Mouse (Mus musculus): ENCODE results near the gene Gnao1. TPM values are rescaled to one million over a fixed set of nuclear protein-coding genes. Genes with fewer than 3 reads are reported as not detected.
A peak's percentile ranks its signal among the peaks of the same experiment; 100 is the strongest.

The Gnao1 gene
- total RNA-seq (2012; rRNA removed) = 1.1 and 1.7 TPM in 2 replicates

GRCm38 (mm10) chr8:93809686-93810027, at the start of gene Gnao1:
Gnao1 (plus strand) TSS chr8:93809966.
- DNase-seq (ENCODE audit: low read depth, low spot score) = no peak
- in situ Hi-C loops (cut with MboI; ENCODE audit: low sequenced_read_pairs in 2 of 2, unreplicated experiment in 2 of 2) = no loop called here
- Histone ChIP-seq H3K36me3 (ENCODE audit: control insufficient read depth, insufficient read depth, low read length, poor library complexity, severe bottlenecking) (no peaks in the 10 kb centered on the region), H3K9ac (ENCODE audit: insufficient read depth, low read depth, low read length, poor library complexity, severe bottlenecking) (peak within 1 kb of the TSS; percentile 84), H3K9me3 (ENCODE audit: control insufficient read depth, insufficient read depth, low read depth, low read length) (no peaks in the 10 kb centered on the region), H3K27ac (ENCODE audit: insufficient read depth, low read depth, low read length, poor library complexity, severe bottlenecking) (no peak within 1 kb of the TSS), H3K4me3 (ENCODE audit: insufficient read depth in 1 of 2, low read depth in 1 of 2, low read length in 2 of 2, poor library complexity in 1 of 2, severe bottlenecking in 1 of 2) (peak within 1 kb of the TSS; percentile 85 to 93), H3K4me1 (ENCODE audit: control insufficient read depth in 2 of 2, insufficient read depth in 2 of 2, low read length in 2 of 2, poor library complexity in 1 of 2) (peaks cover 0 to 2% of the 10 kb centered on the region in 2 experiments; a peak in 2 of 4 replicates)
- no peak for TF ChIP-seq MAFK (IDR thresholded peaks at IDR 0.05; ENCODE audit: insufficient read depth, low read depth, low read length)
- TF ChIP-seq ZC3H11A (IDR thresholded peaks at IDR 0.05; ENCODE audit: borderline replicate concordance, low read depth, low read length) = no peak
- TF ChIP-seq CHD2 (IDR thresholded peaks at IDR 0.05; ENCODE audit: low read depth, low read length) = no peak
- TF ChIP-seq ZNF384 (IDR thresholded peaks at IDR 0.05; ENCODE audit: low read depth, low read length) = no peak
- TF ChIP-seq HCFC1 (IDR thresholded peaks at IDR 0.05; ENCODE audit: borderline replicate concordance, insufficient read depth, low read length) = no peak

GRCm38 (mm10) chr8:93777605-93778004, 32.2 kb upstream of the Gnao1 start:
- Histone ChIP-seq H3K9me3 (ENCODE audit: control insufficient read depth, insufficient read depth, low read depth, low read length) (no peaks in the 10 kb centered on the region), H3K9ac (ENCODE audit: insufficient read depth, low read depth, low read length, poor library complexity, severe bottlenecking) (no peak overlapping the region), H3K4me3 (ENCODE audit: insufficient read depth in 1 of 2, low read depth in 1 of 2, low read length in 2 of 2, poor library complexity in 1 of 2, severe bottlenecking in 1 of 2) (no peak overlapping the region), H3K4me1 (ENCODE audit: control insufficient read depth in 2 of 2, insufficient read depth in 2 of 2, low read length in 2 of 2, poor library complexity in 1 of 2) (no peaks in the 10 kb centered on the region), H3K27ac (ENCODE audit: insufficient read depth, low read depth, low read length, poor library complexity, severe bottlenecking) (no peak overlapping the region), H3K36me3 (ENCODE audit: control insufficient read depth, insufficient read depth, low read length, poor library complexity, severe bottlenecking) (no peaks in the 10 kb centered on the region)
- no peak for DNase-seq (ENCODE audit: low read depth, low spot score)
- TF ChIP-seq CHD2 (IDR thresholded peaks at IDR 0.05; ENCODE audit: low read depth, low read length) (no peak), MAFK (IDR thresholded peaks at IDR 0.05; ENCODE audit: insufficient read depth, low read depth, low read length) (no peak)
- in situ Hi-C loops (cut with MboI; ENCODE audit: low sequenced_read_pairs in 2 of 2, unreplicated experiment in 2 of 2) = no loop called here

GRCm38 (mm10) chr8:93809226-93809625, 540 bp upstream of the Gnao1 start:
- no peaks in the 10 kb centered on the region for H3K36me3 ChIP-seq (ENCODE audit: control insufficient read depth, insufficient read depth, low read length, poor library complexity, severe bottlenecking)
- peaks cover 0 to 2% of the 10 kb centered on the region in 2 experiments; a peak in 2 of 4 replicates for H3K4me1 ChIP-seq (ENCODE audit: control insufficient read depth in 2 of 2, insufficient read depth in 2 of 2, low read length in 2 of 2, poor library complexity in 1 of 2)
- H3K4me3 ChIP-seq (ENCODE audit: insufficient read depth in 1 of 2, low read depth in 1 of 2, low read length in 2 of 2, poor library complexity in 1 of 2, severe bottlenecking in 1 of 2) = no peak overlapping the region
- H3K9ac ChIP-seq (ENCODE audit: insufficient read depth, low read depth, low read length, poor library complexity, severe bottlenecking) = no peak overlapping the region
- H3K27ac ChIP-seq (ENCODE audit: insufficient read depth, low read depth, low read length, poor library complexity, severe bottlenecking) = no peak overlapping the region
- in situ Hi-C loops (cut with MboI; ENCODE audit: low sequenced_read_pairs in 2 of 2, unreplicated experiment in 2 of 2) = no loop called here
- no peak for DNase-seq (ENCODE audit: low read depth, low spot score)
- H3K9me3 ChIP-seq (ENCODE audit: control insufficient read depth, insufficient read depth, low read depth, low read length) = no peaks in the 10 kb centered on the region
- TF ChIP-seq HCFC1 (IDR thresholded peaks at IDR 0.05; ENCODE audit: borderline replicate concordance, insufficient read depth, low read length) (no peak), ZC3H11A (IDR thresholded peaks at IDR 0.05; ENCODE audit: borderline replicate concordance, low read depth, low read length) (no peak), CHD2 (IDR thresholded peaks at IDR 0.05; ENCODE audit: low read depth, low read length) (no peak), MAFK (IDR thresholded peaks at IDR 0.05; ENCODE audit: insufficient read depth, low read depth, low read length) (no peak), ZNF384 (IDR thresholded peaks at IDR 0.05; ENCODE audit: low read depth, low read length) (no peak)

- in situ Hi-C loops (cut with MboI; ENCODE audit: low sequenced_read_pairs in 2 of 2, unreplicated experiment in 2 of 2) = no loop called here
- peak overlapping the region; percentile 84 for H3K9ac ChIP-seq (ENCODE audit: insufficient read depth, low read depth, low read length, poor library complexity, severe bottlenecking)
- H3K9me3 ChIP-seq (ENCODE audit: control insufficient read depth, insufficient read depth, low read depth, low read length) = no peaks in the 10 kb centered on the region
- peaks cover 0 to 2% of the 10 kb centered on the region in 2 experiments; a peak in 2 of 4 replicates for H3K4me1 ChIP-seq (ENCODE audit: control insufficient read depth in 2 of 2, insufficient read depth in 2 of 2, low read length in 2 of 2, poor library complexity in 1 of 2)
- peak; percentile 39 for DNase-seq (ENCODE audit: low read depth, low spot score)
- TF ChIP-seq HCFC1 (IDR thresholded peaks at IDR 0.05; ENCODE audit: borderline replicate concordance, insufficient read depth, low read length) (no peak), ZC3H11A (IDR thresholded peaks at IDR 0.05; ENCODE audit: borderline replicate concordance, low read depth, low read length) (no peak), CHD2 (IDR thresholded peaks at IDR 0.05; ENCODE audit: low read depth, low read length) (no peak), ZNF384 (IDR thresholded peaks at IDR 0.05; ENCODE audit: low read depth, low read length) (no peak), MAFK (IDR thresholded peaks at IDR 0.05; ENCODE audit: insufficient read depth, low read depth, low read length) (no peak)
- no peak overlapping the region for H3K27ac ChIP-seq (ENCODE audit: insufficient read depth, low read depth, low read length, poor library complexity, severe bottlenecking)
- H3K4me3 ChIP-seq (ENCODE audit: insufficient read depth in 1 of 2, low read depth in 1 of 2, low read length in 2 of 2, poor library complexity in 1 of 2, severe bottlenecking in 1 of 2) = peak overlapping the region; percentile 85 to 93
- H3K36me3 ChIP-seq (ENCODE audit: control insufficient read depth, insufficient read depth, low read length, poor library complexity, severe bottlenecking) = no peaks in the 10 kb centered on the region
Measured at GRCm38 (mm10) chr8:93810028-93810858, 477 bp downstream of the Gnao1 start.

All from ES-E14 (cell line).